Mouse (Mus musculus) cerebellum, postnatal 36 days (tissue): ENCODE results near the gene Snx25.

Source experiments
- DNase-seq, 2 experiments: peaks; one replicate each; pipeline ENCODE4 v3.0.0; 2021 to 2022; ENCODE audit warnings: mixed read lengths in 2 of 2

The Snx25 gene

DNA sequence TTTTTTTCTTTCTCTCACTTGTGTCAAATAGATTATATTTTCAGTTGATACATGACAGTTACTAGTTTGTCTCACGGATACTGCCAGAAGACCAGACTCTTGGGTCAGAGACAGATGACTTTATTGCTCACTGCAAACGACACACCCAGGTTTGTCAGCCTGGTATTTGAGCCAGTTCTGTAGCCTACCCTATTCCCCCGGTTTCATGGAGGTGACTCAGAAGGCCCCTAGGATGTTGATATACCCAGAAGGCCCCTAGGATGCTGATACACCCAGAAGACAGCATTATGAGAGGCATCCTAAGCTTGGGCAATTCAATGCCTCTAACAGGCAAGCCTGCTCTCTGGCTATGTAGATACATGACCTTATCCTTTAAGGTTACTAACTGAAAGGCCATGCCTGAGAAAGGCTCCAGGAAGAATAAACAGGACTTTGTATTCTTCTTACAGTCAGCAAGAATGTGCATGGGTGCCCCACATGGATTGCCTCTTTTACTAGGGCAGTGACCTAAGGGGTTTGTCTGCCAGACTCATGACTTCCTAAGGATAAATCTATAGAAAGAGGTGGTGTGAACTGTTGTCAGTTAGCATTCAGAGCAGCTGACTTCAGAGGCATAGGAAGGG is 144.8 kb downstream of the Snx25 start:
- DNase-seq: no peak

GRCm38 (mm10) chr8:46005596-46005995 is 146.4 kb downstream of the Snx25 start, which contains the start of gene Ankrd37:
Ankrd37 (minus strand) TSS chr8:46005707.
- no peak for DNase-seq

- peak; percentile 99 for DNase-seq
These were observed 151.9 kb downstream of the Snx25 start for GRCm38 (mm10) chr8:45999784-46000705.

DNA sequence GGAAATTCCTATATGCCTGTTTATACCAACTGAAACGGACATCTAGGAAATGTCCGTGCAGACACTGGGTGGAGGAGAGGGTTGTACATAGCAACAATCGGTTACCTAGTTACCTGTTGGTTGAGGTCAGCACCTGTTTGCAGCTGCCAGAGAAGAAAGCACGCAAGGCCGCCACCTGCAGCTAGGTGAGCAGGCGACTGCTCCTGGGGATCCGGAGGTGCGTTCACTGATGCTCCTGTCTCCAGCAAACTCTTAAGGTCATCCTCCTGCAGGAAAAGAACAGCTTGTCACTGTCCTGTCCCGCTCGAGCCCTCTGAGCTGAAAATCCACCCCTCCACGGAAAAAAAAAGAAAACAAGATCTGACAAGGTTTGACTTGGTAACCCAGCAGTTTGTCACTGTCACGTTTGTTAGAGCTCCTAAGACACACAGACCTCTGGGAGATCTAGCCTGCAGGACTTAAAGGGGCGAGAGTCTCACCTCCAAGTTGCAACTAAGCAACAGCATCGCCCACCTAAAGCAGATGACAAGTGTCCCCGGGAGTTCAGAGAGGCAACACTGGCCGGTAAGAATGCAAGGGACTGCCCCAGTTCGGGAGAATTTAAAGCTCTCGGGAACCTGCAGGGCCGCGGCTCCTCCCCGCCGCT is 152.7 kb downstream of the Snx25 start, which contains the start of gene Lrp2bp:
TSS of gene Lrp2bp (plus strand) at position 166 of the 646 bp plus-strand sequence.
- DNase-seq: peak; percentile 53 to 60

GRCm38 (mm10) chr8:45998228-45998627 is 153.7 kb downstream of the Snx25 start:
- DNase-seq: no peak

GRCm38 (mm10) chr8:45995576-45995975 is 156.4 kb downstream of the Snx25 start:
- no peak for DNase-seq

- DNase-seq: no peak
These were observed 157.8 kb downstream of the Snx25 start for GRCm38 (mm10) chr8:45994111-45994510.

DNA sequence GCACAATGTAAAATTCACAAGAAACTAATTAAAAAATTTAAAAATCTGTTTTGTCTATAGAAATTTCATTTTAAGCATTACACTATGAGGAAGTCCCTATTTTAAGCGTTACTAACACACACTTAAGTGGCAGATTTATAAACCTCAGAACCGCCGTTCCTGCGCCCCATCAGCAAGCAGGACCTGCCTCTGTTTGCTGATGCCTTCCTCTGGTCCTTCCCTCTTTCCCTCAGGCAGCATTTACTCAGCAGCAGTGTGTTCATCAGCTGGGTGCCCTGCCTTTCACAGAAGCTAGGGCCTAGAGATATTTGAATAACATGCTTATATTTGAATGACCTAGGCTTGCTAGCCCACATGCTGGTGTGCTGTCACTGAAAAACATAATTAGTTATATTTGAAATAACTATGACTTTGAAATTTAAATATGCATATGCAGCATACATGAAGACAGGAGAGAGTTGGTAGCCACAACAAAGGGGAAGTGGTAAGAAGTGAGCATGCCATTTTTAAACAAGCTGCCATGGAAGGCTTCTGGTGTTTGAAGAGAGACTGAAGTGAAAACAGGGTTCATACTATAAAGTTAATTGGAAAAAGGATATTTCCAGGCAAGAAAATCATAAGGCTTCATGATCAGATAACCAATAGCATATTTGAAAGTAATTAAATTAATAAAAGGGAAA is 161.2 kb downstream of the Snx25 start:
- no peak for DNase-seq

GRCm38 (mm10) chr8:45988189-45988588 is 163.8 kb downstream of the Snx25 start:
- DNase-seq: no peak

GRCm38 (mm10) chr8:45986665-45987064 is 165.3 kb downstream of the Snx25 start:
- DNase-seq: no peak
